Mouse (Mus musculus): ENCODE results near the gene Fut4. TPM values are rescaled to one million over a fixed set of nuclear protein-coding genes. Genes with fewer than 3 reads are reported as not detected.

Fut4 gene
- polyA plus RNA-seq, 1 experiment from 2014 or later: 2.4 TPM

DNA sequence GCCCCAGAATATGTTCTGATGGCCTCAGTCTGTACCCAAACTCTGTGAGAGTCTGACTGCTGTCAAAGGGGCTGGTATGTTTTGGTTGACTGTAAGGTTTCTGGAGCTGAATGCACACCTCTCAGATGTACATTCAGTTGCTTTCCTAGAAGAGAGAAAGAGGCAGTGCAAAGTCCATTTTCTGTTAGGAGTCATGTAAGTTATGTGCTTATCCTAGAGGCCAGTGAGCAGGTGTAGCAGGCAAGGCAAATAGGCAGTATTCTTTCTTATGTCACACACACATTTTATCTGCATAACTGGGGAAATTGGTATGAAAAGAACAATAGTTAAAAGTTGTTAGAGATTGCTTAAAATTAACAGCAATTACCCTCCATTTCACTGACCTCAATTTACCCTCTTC, 1.8 kb upstream of the Fut4 start:
- H3K9ac ChIP-seq: no peak overlapping the region
- H3K4me1 ChIP-seq: 0 out of 2 replicates have a peak, but pooled peaks cover 11% of the 10 kb centered on the region
- no peaks in the 10 kb centered on the region for H3K9me3 ChIP-seq (replicated peaks)
- H3K27ac ChIP-seq: no peak overlapping the region
- H3K36me3 ChIP-seq: no peaks in the 10 kb centered on the region
- H3K4me3 ChIP-seq: no peak overlapping the region
- no peak overlapping the region for H3K4me2 ChIP-seq (replicated peaks)
- no peak for ATAC-seq (ENCODE audit: low FRiP score)
- peaks cover 30% of the 10 kb centered on the region for H3K27me3 ChIP-seq

- H3K27me3 ChIP-seq: peaks cover 30% of the 10 kb centered on the region
- peak overlapping the region; percentile 50 for H3K4me3 ChIP-seq
- 0 out of 2 replicates have a peak, but pooled peaks cover 11% of the 10 kb centered on the region for H3K4me1 ChIP-seq
- H3K4me2 ChIP-seq (replicated peaks): peak overlapping the region; percentile 91
- no peaks in the 10 kb centered on the region for H3K9me3 ChIP-seq (replicated peaks)
- peak overlapping the region; percentile 32; the same call in 1 of the 2 replicates for H3K27ac ChIP-seq
- no peaks in the 10 kb centered on the region for H3K36me3 ChIP-seq
- peak; percentile 86 for ATAC-seq (ENCODE audit: low FRiP score)
- H3K9ac ChIP-seq: peak overlapping the region; percentile 64
- under 1% methylated on average over 41 of the region's 50 CpGs for WGBS
These were observed 641 bp downstream of the Fut4 start for GRCm38 (mm10) chr9:14751503-14752000.

GRCm38 (mm10) chr9:14750901-14751502, 1.2 kb downstream of the Fut4 start:
- 58% methylated on average over 42 of the region's 42 CpGs for WGBS
- Histone ChIP-seq H3K9me3 (replicated peaks) (no peaks in the 10 kb centered on the region), H3K4me1 (0 out of 2 replicates have a peak, but pooled peaks cover 11% of the 10 kb centered on the region), H3K9ac (peak overlapping the region; percentile 64), H3K4me2 (replicated peaks) (peak overlapping the region; percentile 91), H3K27ac (no peak overlapping the region), H3K4me3 (peak overlapping the region; percentile 50), H3K36me3 (no peaks in the 10 kb centered on the region), H3K27me3 (peaks cover 30% of the 10 kb centered on the region)
- ATAC-seq (ENCODE audit: low FRiP score): peak; percentile 53

DNA sequence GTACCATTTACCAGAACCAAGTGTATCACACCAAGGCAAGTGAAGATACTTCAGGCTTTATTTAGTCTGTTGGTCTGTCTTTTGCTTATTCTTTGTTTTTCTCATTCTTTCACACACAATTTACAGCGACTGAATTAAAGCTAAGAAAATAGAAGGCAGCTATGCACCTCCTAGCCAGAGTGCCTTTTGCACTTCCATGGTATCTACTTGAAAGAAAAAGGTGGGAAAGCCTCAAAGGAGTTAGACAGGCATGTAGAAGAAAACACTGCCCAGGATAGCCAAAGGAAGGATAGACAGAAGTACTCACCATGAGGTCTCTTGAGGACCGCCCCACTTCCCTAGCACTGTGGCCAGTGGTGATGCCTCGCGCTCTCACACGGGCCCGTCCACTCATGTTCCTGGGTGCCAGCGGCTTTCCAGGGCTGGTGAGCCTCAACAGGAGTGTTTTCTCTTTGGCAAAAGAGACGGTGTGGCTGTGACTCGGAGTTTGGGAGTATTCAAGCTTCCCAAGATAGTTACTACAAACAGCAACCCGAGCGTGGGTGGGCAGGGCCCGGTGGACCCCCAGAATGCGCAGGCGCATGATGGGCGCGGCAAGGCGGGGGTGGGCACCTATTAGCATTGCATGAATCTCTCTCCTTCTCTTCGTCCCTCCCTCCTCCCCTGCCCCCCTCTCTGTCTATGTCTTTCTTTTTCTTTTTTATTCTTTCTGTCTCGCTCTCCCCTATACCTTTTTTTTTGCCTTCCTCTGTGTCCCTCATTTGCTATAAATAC, 11.9 kb downstream of the Fut4 start, which contains the start of gene Piwil4:
Gene Piwil4, minus strand, starts transcription at position 583 of the 774 bp plus-strand sequence.
- Histone ChIP-seq H3K9ac (no peak within 1 kb of the TSS), H3K4me2 (replicated peaks) (no peak within 1 kb of the TSS), H3K27me3 (no peaks in the 10 kb centered on the region), H3K4me1 (no peaks in the 10 kb centered on the region), H3K9me3 (replicated peaks) (no peaks in the 10 kb centered on the region), H3K36me3 (no peaks in the 10 kb centered on the region), H3K27ac (no peak within 1 kb of the TSS), H3K4me3 (no peak within 1 kb of the TSS)
- ATAC-seq (ENCODE audit: low FRiP score): no peak
- WGBS: 87% methylated on average over 19 of the region's 19 CpGs

DNA sequence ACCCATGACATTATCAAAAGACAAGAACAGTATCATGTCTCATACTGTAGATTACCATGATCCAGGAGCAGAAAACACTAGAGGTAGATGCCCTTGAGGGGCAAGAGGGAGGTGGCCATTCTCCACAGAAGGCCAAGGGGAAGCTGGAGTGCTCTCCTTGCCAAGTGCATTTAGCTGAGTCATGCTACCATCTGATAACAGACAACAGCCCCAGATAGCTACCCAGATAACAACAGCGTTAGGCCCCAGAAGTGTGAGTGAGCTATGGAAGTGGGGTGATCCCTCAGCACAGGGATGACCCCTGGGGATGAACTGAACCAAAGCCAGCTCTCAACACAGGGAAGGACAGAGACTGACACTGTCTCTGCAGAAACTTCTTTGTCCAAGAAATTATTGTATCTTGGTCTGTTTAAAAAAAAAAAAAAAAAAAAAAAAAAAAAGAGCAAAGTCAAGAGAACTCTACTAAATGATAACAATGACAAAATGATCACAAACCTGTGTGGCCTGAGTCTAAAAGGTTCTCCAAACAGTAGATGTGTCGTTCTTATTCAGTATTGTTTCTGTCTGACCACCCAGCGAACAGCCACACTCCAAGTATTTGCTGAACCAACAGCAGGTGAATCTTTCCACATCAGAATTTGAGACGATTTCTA, 12.6 kb downstream of the Fut4 start:
- Histone ChIP-seq H3K4me2 (replicated peaks) (no peak overlapping the region), H3K9ac (no peak overlapping the region), H3K36me3 (no peaks in the 10 kb centered on the region), H3K9me3 (replicated peaks) (no peaks in the 10 kb centered on the region), H3K27ac (no peak overlapping the region), H3K4me1 (no peaks in the 10 kb centered on the region), H3K27me3 (no peaks in the 10 kb centered on the region), H3K4me3 (no peak overlapping the region)
- ATAC-seq (ENCODE audit: low FRiP score): no peak
- WGBS: 88% methylated on average over 4 of the region's 4 CpGs

DNA sequence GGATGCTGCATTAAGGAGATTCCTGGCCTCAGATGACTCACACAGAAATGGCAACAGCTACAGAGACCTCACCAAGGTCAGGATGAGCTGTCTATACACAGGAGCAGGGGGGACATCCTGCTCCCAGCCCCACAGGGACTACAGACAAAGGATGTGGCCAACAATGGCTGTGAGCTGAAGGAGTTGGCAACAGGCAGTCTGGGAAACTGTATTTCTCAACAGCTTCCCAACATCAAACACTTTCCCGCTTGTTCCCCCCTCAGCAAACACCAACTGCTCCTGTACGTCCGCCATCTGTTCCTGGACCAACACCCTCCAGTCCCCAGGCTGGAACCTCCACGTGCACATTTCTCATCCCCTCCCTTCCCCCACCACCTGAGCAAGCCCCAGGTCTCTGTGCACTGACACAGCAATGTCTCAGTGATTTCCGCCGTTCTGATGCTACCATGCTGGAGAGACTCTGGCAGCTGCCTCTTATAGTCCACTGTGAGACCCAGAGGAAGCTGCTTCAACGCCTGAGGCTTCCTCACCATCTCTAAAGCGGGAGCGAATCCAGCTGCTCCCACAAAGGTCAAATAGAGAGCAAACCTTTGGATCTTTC, 21.2 kb downstream of the Fut4 start:
- H3K27ac ChIP-seq: no peak overlapping the region
- 45% methylated on average over 9 of the region's 9 CpGs for WGBS

DNA sequence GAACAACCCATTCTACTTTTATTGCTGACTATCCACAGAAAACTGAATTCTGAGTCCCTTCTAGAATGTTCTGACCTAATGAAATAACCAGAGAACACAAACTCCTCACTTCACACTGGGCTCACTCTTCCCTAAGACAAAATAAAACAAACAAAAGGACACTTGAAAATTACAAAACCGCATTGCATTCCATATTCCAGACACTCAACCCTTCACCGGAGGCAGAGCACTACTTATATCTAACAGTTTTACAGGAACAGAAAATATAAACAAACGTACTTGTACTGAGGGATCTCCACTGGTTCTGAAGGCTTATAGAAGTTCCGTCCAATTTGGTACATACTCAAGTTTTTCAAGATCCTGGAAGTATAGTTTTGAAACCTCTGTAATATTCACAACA, 23.8 kb downstream of the Fut4 start:
- Histone ChIP-seq H3K4me2 (replicated peaks) (no peak overlapping the region), H3K9me3 (replicated peaks) (no peaks in the 10 kb centered on the region), H3K4me3 (no peak overlapping the region), H3K27ac (no peak overlapping the region), H3K4me1 (no peaks in the 10 kb centered on the region; the same call in 1 of the 2 replicates), H3K36me3 (no peaks in the 10 kb centered on the region), H3K9ac (no peak overlapping the region), H3K27me3 (peaks cover 31% of the 10 kb centered on the region)
- WGBS: 88% methylated on average over 4 of the region's 4 CpGs
- no peak for ATAC-seq (ENCODE audit: low FRiP score)

More for the DNA sequence above, 21.2 kb downstream of the Fut4 start:
- no peak overlapping the region for H3K4me3 ChIP-seq
- peaks cover 12% of the 10 kb centered on the region for H3K27me3 ChIP-seq
- no peak overlapping the region for H3K4me2 ChIP-seq (replicated peaks)
- H3K36me3 ChIP-seq: no peaks in the 10 kb centered on the region
- no peaks in the 10 kb centered on the region for H3K9me3 ChIP-seq (replicated peaks)
- ATAC-seq (ENCODE audit: low FRiP score): peak; percentile 56
- no peaks in the 10 kb centered on the region; the same call in 1 of the 2 replicates for H3K4me1 ChIP-seq
- no peak overlapping the region for H3K9ac ChIP-seq

GRCm38 (mm10) chr9:14726629-14727028, 25.6 kb downstream of the Fut4 start:
- Histone ChIP-seq H3K4me3 (no peak overlapping the region), H3K9me3 (replicated peaks) (no peaks in the 10 kb centered on the region), H3K27ac (no peak overlapping the region), H3K4me1 (no peaks in the 10 kb centered on the region; the same call in 1 of the 2 replicates), H3K36me3 (no peaks in the 10 kb centered on the region), H3K27me3 (peaks cover 34% of the 10 kb centered on the region), H3K4me2 (replicated peaks) (no peak overlapping the region), H3K9ac (no peak overlapping the region)
- no peak for ATAC-seq (ENCODE audit: low FRiP score)
- WGBS: 88% methylated on average over 4 of the region's 4 CpGs

DNA sequence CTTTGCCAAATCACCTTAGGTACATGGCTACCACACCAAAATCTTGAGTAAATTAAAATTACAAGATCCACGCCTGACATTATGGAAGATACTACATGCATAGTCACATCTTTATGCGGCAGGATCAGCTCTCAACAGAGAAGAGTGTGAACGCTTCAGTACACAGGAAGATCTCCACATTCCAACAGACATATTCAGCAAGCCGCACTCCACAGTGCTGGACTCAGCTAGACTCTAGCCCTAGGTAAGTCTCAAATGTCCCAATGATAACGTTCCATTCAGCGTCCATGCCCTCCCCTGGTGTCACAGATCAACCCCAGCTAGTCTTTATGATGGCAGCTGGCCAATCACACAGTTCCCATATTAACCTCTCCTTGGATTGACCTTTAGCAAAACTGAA, 26.2 kb downstream of the Fut4 start:
- no peaks in the 10 kb centered on the region; the same call in 1 of the 2 replicates for H3K4me1 ChIP-seq
- H3K36me3 ChIP-seq: no peaks in the 10 kb centered on the region
- H3K4me3 ChIP-seq: no peak overlapping the region
- H3K27me3 ChIP-seq: peaks cover 40% of the 10 kb centered on the region
- 90% methylated on average over 6 of the region's 6 CpGs for WGBS
- H3K27ac ChIP-seq: no peak overlapping the region
- no peaks in the 10 kb centered on the region for H3K9me3 ChIP-seq (replicated peaks)
- ATAC-seq (ENCODE audit: low FRiP score): no peak
- H3K9ac ChIP-seq: no peak overlapping the region
- H3K4me2 ChIP-seq (replicated peaks): no peak overlapping the region

- Histone ChIP-seq H3K27me3 (peaks cover 43% of the 10 kb centered on the region), H3K4me3 (no peak overlapping the region), H3K36me3 (no peaks in the 10 kb centered on the region), H3K27ac (no peak overlapping the region), H3K4me2 (replicated peaks) (no peak overlapping the region), H3K9me3 (replicated peaks) (no peaks in the 10 kb centered on the region), H3K4me1 (no peaks in the 10 kb centered on the region), H3K9ac (no peak overlapping the region)
- 82% methylated on average over 5 of the region's 5 CpGs for WGBS
- no peak for ATAC-seq (ENCODE audit: low FRiP score)
These were observed 27.3 kb downstream of the Fut4 start for GRCm38 (mm10) chr9:14724755-14725420.

GRCm38 (mm10) chr9:14721610-14722009, 30.6 kb downstream of the Fut4 start:
- Histone ChIP-seq H3K27ac (no peak overlapping the region), H3K4me1 (no peaks in the 10 kb centered on the region), H3K4me2 (replicated peaks) (no peak overlapping the region), H3K9ac (no peak overlapping the region), H3K27me3 (peaks cover 48% of the 10 kb centered on the region), H3K36me3 (no peaks in the 10 kb centered on the region), H3K9me3 (replicated peaks) (no peaks in the 10 kb centered on the region), H3K4me3 (no peak overlapping the region)
- no peak for ATAC-seq (ENCODE audit: low FRiP score)
- 73% methylated on average over 5 of the region's 5 CpGs for WGBS

Measured in hindbrain, embryonic 12.5 days (tissue).